Mouse (Mus musculus): ENCODE results near the gene Tmem131. TPM values are rescaled to one million over a fixed set of nuclear protein-coding genes. Genes with fewer than 3 reads are reported as not detected.
A peak's percentile ranks its signal among the peaks of the same experiment; 100 is the strongest.

Gene Tmem131
- polyA plus RNA-seq, 1 experiment from 2014 or later = 9.0 TPM

DNA sequence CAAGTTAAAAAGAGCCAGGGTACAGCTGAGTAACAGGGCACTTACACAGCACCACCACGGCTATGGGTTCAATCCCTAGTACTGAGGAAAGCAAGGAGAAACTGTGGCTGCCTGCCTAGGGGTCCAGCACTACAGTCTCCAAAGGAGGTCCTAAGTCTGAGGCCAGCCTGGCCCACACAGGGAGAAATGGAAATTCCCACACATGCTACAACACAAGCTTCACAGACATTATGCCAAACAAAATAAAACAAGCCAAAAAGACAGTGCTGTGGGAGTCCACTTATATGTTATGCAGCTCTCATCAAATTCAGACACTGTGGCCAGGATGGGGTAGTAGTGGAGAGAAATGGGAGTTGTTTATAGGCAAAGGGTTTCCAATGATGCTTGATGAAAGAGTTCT is 11.2 kb downstream of the Tmem131 start:
- no peak overlapping the region for H3K4me3 ChIP-seq (ENCODE audit: low read length)
- H3K36me3 ChIP-seq (ENCODE audit: control insufficient read depth, insufficient read depth) = no peaks in the 10 kb centered on the region
- ATAC-seq (replicated peaks; ENCODE audit: extremely low read depth, insufficient read depth, low FRiP score) = no peak
- WGBS = 81% methylated on average over 1 of the region's 1 CpGs
- no peak overlapping the region for H3K9ac ChIP-seq (ENCODE audit: low read length)
- no peak overlapping the region for H3K27ac ChIP-seq (ENCODE audit: low read length)
- H3K4me2 ChIP-seq (ENCODE audit: low read depth, low read length) = no peak overlapping the region
- no peaks in the 10 kb centered on the region for H3K27me3 ChIP-seq (ENCODE audit: control insufficient read depth, insufficient read depth, low read length)
- no peaks in the 10 kb centered on the region for H3K9me3 ChIP-seq (replicated peaks; ENCODE audit: control insufficient read depth, low read length)
- H3K4me1 ChIP-seq (ENCODE audit: control insufficient read depth, insufficient read depth, low read length) = peaks cover 45% of the 10 kb centered on the region

DNA sequence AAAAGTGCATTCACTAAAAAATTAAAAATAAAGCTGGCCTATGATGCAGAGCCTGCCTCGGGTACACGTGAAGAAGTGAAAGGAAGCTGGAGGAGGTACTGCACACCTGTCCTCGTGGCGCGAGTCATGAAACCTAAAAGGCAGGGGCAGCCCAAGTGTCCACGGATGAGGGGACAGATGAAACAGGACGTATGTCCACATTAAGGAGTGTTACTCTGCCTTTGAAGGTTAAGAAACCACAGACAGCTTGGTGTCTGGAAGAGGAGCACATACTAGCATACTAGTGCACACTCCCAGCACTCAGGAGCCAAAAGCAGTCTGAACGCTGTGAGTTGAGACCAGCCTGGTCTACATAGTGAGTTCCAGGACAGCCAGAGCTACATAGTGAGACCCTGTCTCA is 12.6 kb downstream of the Tmem131 start:
- Histone ChIP-seq H3K9me3 (replicated peaks; ENCODE audit: control insufficient read depth, low read length) (no peaks in the 10 kb centered on the region), H3K4me2 (ENCODE audit: low read depth, low read length) (no peak overlapping the region), H3K27ac (ENCODE audit: low read length) (no peak overlapping the region), H3K36me3 (ENCODE audit: control insufficient read depth, insufficient read depth) (no peaks in the 10 kb centered on the region), H3K9ac (ENCODE audit: low read length) (no peak overlapping the region), H3K4me3 (ENCODE audit: low read length) (no peak overlapping the region), H3K4me1 (ENCODE audit: control insufficient read depth, insufficient read depth, low read length) (peaks cover 52% of the 10 kb centered on the region), H3K27me3 (ENCODE audit: control insufficient read depth, insufficient read depth, low read length) (no peaks in the 10 kb centered on the region)
- ATAC-seq (replicated peaks; ENCODE audit: extremely low read depth, insufficient read depth, low FRiP score) = no peak
- 80% methylated on average over 8 of the region's 8 CpGs for WGBS

- Histone ChIP-seq H3K4me3 (ENCODE audit: low read length) (no peak overlapping the region), H3K27ac (ENCODE audit: low read length) (no peak overlapping the region), H3K27me3 (ENCODE audit: control insufficient read depth, insufficient read depth, low read length) (no peaks in the 10 kb centered on the region), H3K4me2 (ENCODE audit: low read depth, low read length) (no peak overlapping the region), H3K9me3 (replicated peaks; ENCODE audit: control insufficient read depth, low read length) (no peaks in the 10 kb centered on the region), H3K4me1 (ENCODE audit: control insufficient read depth, insufficient read depth, low read length) (peaks cover 47% of the 10 kb centered on the region), H3K9ac (ENCODE audit: low read length) (no peak overlapping the region), H3K36me3 (ENCODE audit: control insufficient read depth, insufficient read depth) (no peaks in the 10 kb centered on the region)
- 85% methylated on average over 2 of the region's 2 CpGs for WGBS
- ATAC-seq (replicated peaks; ENCODE audit: extremely low read depth, insufficient read depth, low FRiP score) = no peak
Measured at GRCm38 (mm10) chr1:36929996-36930395, 13.5 kb downstream of the Tmem131 start.

- H3K4me3 ChIP-seq (ENCODE audit: low read length) = no peak overlapping the region
- no peaks in the 10 kb centered on the region for H3K27me3 ChIP-seq (ENCODE audit: control insufficient read depth, insufficient read depth, low read length)
- no peak overlapping the region for H3K9ac ChIP-seq (ENCODE audit: low read length)
- peaks cover 37% of the 10 kb centered on the region for H3K4me1 ChIP-seq (ENCODE audit: control insufficient read depth, insufficient read depth, low read length)
- no peaks in the 10 kb centered on the region for H3K9me3 ChIP-seq (replicated peaks; ENCODE audit: control insufficient read depth, low read length)
- H3K36me3 ChIP-seq (ENCODE audit: control insufficient read depth, insufficient read depth) = no peaks in the 10 kb centered on the region
- H3K27ac ChIP-seq (ENCODE audit: low read length) = no peak overlapping the region
- H3K4me2 ChIP-seq (ENCODE audit: low read depth, low read length) = no peak overlapping the region
- WGBS = 63% methylated on average over 6 of the region's 6 CpGs
- no peak for ATAC-seq (replicated peaks; ENCODE audit: extremely low read depth, insufficient read depth, low FRiP score)
Measured at GRCm38 (mm10) chr1:36928357-36929330, 14.8 kb downstream of the Tmem131 start.

DNA sequence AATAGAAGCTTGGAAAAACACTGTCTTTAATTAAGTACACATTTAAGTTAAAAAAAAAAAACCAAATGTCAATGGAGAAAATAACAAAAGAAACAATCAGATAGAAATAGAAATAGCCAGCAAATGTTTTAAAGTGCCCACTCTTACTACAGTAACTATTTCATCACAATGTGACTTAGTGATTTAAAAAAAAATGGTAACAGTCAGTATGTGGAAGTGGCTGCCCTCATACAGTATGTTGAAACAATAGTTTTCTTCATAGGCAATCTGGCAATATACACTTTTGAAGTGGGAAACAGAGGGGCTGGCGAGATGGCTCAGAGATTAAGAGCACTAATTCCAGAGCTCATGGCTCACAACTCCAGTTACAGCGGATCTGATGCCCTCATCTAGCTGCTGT is 15.9 kb downstream of the Tmem131 start:
- H3K27ac ChIP-seq (ENCODE audit: low read length) = no peak overlapping the region
- H3K9me3 ChIP-seq (replicated peaks; ENCODE audit: control insufficient read depth, low read length) = no peaks in the 10 kb centered on the region
- H3K36me3 ChIP-seq (ENCODE audit: control insufficient read depth, insufficient read depth) = no peaks in the 10 kb centered on the region
- no peak overlapping the region for H3K4me3 ChIP-seq (ENCODE audit: low read length)
- 77% methylated on average over 2 of the region's 2 CpGs for WGBS
- H3K27me3 ChIP-seq (ENCODE audit: control insufficient read depth, insufficient read depth, low read length) = no peaks in the 10 kb centered on the region
- peaks cover 43% of the 10 kb centered on the region for H3K4me1 ChIP-seq (ENCODE audit: control insufficient read depth, insufficient read depth, low read length)
- no peak for ATAC-seq (replicated peaks; ENCODE audit: extremely low read depth, insufficient read depth, low FRiP score)
- no peak overlapping the region for H3K4me2 ChIP-seq (ENCODE audit: low read depth, low read length)
- H3K9ac ChIP-seq (ENCODE audit: low read length) = no peak overlapping the region

DNA sequence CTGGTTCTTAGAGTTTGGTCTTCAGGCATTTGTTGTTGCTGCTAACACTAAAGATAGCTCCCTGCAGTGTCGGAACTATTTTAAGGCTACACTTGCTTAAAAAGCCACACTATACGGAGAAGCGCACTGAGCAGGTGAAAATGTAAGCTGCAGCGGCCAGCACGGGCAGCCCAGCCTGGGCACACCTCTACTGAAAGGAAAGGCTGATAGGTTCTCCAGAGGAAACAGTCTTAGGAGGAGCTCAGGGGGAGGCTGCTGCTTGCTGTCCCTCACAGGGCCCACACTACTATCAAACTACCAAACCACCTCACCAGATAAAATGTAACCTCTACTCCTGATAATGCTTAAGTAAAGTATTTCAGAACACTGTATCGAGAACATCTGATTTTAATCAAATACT is 16.7 kb downstream of the Tmem131 start:
- peak overlapping the region; percentile 49 for H3K4me2 ChIP-seq (ENCODE audit: low read depth, low read length)
- peak overlapping the region; percentile 69 for H3K27ac ChIP-seq (ENCODE audit: low read length)
- no peaks in the 10 kb centered on the region for H3K9me3 ChIP-seq (replicated peaks; ENCODE audit: control insufficient read depth, low read length)
- no peaks in the 10 kb centered on the region for H3K36me3 ChIP-seq (ENCODE audit: control insufficient read depth, insufficient read depth)
- H3K4me1 ChIP-seq (ENCODE audit: control insufficient read depth, insufficient read depth, low read length) = peaks cover 50% of the 10 kb centered on the region
- no peaks in the 10 kb centered on the region for H3K27me3 ChIP-seq (ENCODE audit: control insufficient read depth, insufficient read depth, low read length)
- no peak overlapping the region for H3K4me3 ChIP-seq (ENCODE audit: low read length)
- WGBS = 44% methylated on average over 6 of the region's 6 CpGs
- H3K9ac ChIP-seq (ENCODE audit: low read length) = peak overlapping the region; percentile 60
- no peak for ATAC-seq (replicated peaks; ENCODE audit: extremely low read depth, insufficient read depth, low FRiP score)

- ATAC-seq (replicated peaks; ENCODE audit: extremely low read depth, insufficient read depth, low FRiP score) = no peak
- Histone ChIP-seq H3K4me3 (ENCODE audit: low read length) (no peak overlapping the region), H3K36me3 (ENCODE audit: control insufficient read depth, insufficient read depth) (no peaks in the 10 kb centered on the region), H3K4me1 (ENCODE audit: control insufficient read depth, insufficient read depth, low read length) (peaks cover 55% of the 10 kb centered on the region), H3K27ac (ENCODE audit: low read length) (peak overlapping the region; percentile 69; the same call in 1 of the 2 replicates), H3K27me3 (ENCODE audit: control insufficient read depth, insufficient read depth, low read length) (no peaks in the 10 kb centered on the region), H3K9me3 (replicated peaks; ENCODE audit: control insufficient read depth, low read length) (no peaks in the 10 kb centered on the region), H3K4me2 (ENCODE audit: low read depth, low read length) (peak overlapping the region; percentile 49), H3K9ac (ENCODE audit: low read length) (no peak overlapping the region)
- WGBS = 79% methylated on average over 4 of the region's 4 CpGs
Measured at GRCm38 (mm10) chr1:36926246-36926645, 17.2 kb downstream of the Tmem131 start.

DNA sequence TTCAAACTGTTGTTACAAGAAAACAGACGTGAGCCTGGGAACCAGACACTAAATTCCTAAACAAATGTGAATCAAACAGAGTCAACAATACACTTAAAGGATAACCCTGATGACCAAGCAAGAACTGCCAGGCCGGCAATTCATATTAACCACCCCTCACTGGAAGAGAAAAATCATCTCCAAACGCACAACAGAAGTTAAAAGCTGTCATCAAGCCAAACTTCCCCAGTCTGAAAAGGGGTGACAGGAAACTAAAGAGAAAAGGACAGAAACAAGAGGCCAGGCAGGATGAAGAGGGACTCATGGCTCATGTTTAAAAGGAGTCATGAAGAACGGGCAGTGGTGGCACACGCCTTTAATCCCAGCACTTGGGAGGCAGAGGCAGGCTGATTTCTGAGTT is 17.7 kb downstream of the Tmem131 start:
- no peak for ATAC-seq (replicated peaks; ENCODE audit: extremely low read depth, insufficient read depth, low FRiP score)
- Histone ChIP-seq H3K9ac (ENCODE audit: low read length) (no peak overlapping the region), H3K4me1 (ENCODE audit: control insufficient read depth, insufficient read depth, low read length) (peaks cover 60% of the 10 kb centered on the region), H3K4me2 (ENCODE audit: low read depth, low read length) (no peak overlapping the region), H3K27ac (ENCODE audit: low read length) (peak overlapping the region; percentile 9; the same call in 1 of the 2 replicates), H3K36me3 (ENCODE audit: control insufficient read depth, insufficient read depth) (no peaks in the 10 kb centered on the region), H3K4me3 (ENCODE audit: low read length) (no peak overlapping the region), H3K27me3 (ENCODE audit: control insufficient read depth, insufficient read depth, low read length) (no peaks in the 10 kb centered on the region), H3K9me3 (replicated peaks; ENCODE audit: control insufficient read depth, low read length) (no peaks in the 10 kb centered on the region)
- 61% methylated on average over 5 of the region's 5 CpGs for WGBS

DNA sequence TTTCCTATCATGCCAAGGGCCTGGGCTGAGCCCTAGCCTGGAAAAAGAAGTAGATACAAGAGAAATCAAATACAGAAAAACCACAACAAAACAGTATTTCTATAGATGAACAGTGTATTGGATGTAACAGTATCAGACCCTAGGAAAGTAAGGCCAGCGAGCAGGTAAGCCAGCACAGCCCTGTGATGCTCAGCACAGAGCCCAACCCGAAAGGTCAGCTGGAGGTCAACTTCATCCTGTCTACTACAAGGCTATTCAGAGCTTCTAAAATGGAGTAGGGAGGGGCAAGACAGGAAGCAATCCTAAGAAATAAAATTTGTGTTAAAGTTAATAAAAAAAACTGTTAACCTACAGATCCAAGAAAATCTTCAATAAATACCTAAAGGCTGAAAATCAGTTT is 18.6 kb downstream of the Tmem131 start:
- H3K9ac ChIP-seq (ENCODE audit: low read length) = no peak overlapping the region
- peaks cover 69% of the 10 kb centered on the region for H3K4me1 ChIP-seq (ENCODE audit: control insufficient read depth, insufficient read depth, low read length)
- no peak for ATAC-seq (replicated peaks; ENCODE audit: extremely low read depth, insufficient read depth, low FRiP score)
- no peaks in the 10 kb centered on the region for H3K36me3 ChIP-seq (ENCODE audit: control insufficient read depth, insufficient read depth)
- no peaks in the 10 kb centered on the region for H3K9me3 ChIP-seq (replicated peaks; ENCODE audit: control insufficient read depth, low read length)
- no peak overlapping the region for H3K4me3 ChIP-seq (ENCODE audit: low read length)
- H3K4me2 ChIP-seq (ENCODE audit: low read depth, low read length) = no peak overlapping the region
- 85% methylated on average over 2 of the region's 2 CpGs for WGBS
- H3K27me3 ChIP-seq (ENCODE audit: control insufficient read depth, insufficient read depth, low read length) = no peaks in the 10 kb centered on the region
- no peak overlapping the region for H3K27ac ChIP-seq (ENCODE audit: low read length)

Measured in heart, embryonic 16.5 days (tissue).